Mouse (Mus musculus) megakaryocyte, embryonic 14.5 days (primary cell): Measurements from ENCODE around the gene Gnl3. TPM values are rescaled to one million over a fixed set of nuclear protein-coding genes. Genes with fewer than 3 reads are reported as not detected.

ENCODE experiments used
- H3K27me3 ChIP-seq: replicated peaks from 2 replicates; pipeline ENCODE3; 2012; ENCODE audit warnings: inconsistent platforms
- H3K36me3 ChIP-seq: replicated peaks from 2 replicates; pipeline ENCODE3; 2012; ENCODE audit warnings: low read length, inconsistent platforms, mixed read lengths
- H3K4me1 ChIP-seq: 2 replicates; pipeline ENCODE4 v1.6.1; 2012; ENCODE audit warnings: inconsistent platforms
- H3K4me3 ChIP-seq: replicated peaks from 2 replicates; pipeline ENCODE3; 2012; ENCODE audit warnings: moderate library complexity, mild to moderate bottlenecking, inconsistent platforms
- H3K9me3 ChIP-seq: 2 replicates; pipeline ENCODE4 v1.6.1; 2012; ENCODE audit warnings: inconsistent platforms
- FLI1 ChIP-seq: IDR thresholded peaks from 2 replicates; pipeline ENCODE4 v1.6.1; 2012; ENCODE audit warnings: low read length, inconsistent platforms, mixed read lengths
- GATA1 ChIP-seq: IDR thresholded peaks from 3 replicates; pipeline ENCODE4 v1.6.1; 2012; ENCODE audit warnings: mixed read lengths, low read length, inconsistent platforms, borderline replicate concordance
- polyA plus RNA-seq: library from polyadenylated mRNA; stranded (reverse); fragments of >175 nt; gene quantifications from 2 replicates; pipeline ENCODE4 v1.2.3, GENCODE M21; 2012; ENCODE audit warnings: low replicate concordance; ENCODE audit not compliant: insufficient read depth

The Gnl3 gene
- 8.2 TPM in 1 of 2 replicates, not detected in the other for polyA plus RNA-seq

DNA sequence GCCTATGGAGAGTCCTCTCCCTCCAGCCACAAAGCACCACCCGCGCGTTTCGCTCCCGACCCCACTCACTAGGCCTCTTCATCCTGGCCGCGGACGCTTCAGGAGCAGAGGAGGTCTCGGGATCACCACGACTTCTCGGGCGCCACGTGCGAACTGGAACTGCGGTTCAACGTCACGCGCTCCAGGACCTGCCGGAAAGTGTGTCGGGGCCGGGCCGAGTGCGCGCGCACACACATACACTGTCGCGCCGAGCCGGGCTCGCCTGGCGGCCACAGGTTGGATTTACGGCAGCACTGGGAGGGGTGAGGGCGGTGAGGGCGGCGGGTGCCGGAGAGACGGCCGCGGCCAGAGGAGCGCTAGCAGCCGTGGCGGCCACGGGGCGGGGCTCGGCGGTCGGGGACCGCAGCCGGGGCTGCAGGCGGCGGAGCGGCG, at the start of gene Gnl3, which contains the start of gene Pbrm1:
Gene Gnl3 (minus strand): TSS at position 293 of the 432 bp plus-strand sequence.
Gene Pbrm1 (plus strand): TSS at position 279 of the 432 bp plus-strand sequence.
- no peak for TF ChIP-seq GATA1
- no peak for TF ChIP-seq FLI1
- peaks cover 59% of the 10 kb centered on the region for H3K4me1 ChIP-seq
- peaks cover 58% of the 10 kb centered on the region for H3K36me3 ChIP-seq
- no peaks in the 10 kb centered on the region for H3K9me3 ChIP-seq
- H3K4me3 ChIP-seq, result peak within 1 kb of the TSS; percentile 97
- H3K27me3 ChIP-seq, result no peaks in the 10 kb centered on the region

GRCm38 (mm10) chr14:31062277-31062676, 43.3 kb upstream of the Gnl3 start:
- Histone ChIP-seq H3K36me3 (peaks cover 85% of the 10 kb centered on the region), H3K9me3 (no peaks in the 10 kb centered on the region), H3K27me3 (no peaks in the 10 kb centered on the region), H3K4me3 (no peak overlapping the region), H3K4me1 (peaks cover 37% of the 10 kb centered on the region)
- TF ChIP-seq GATA1 (no peak), FLI1 (no peak)

GRCm38 (mm10) chr14:31045817-31046216, 26.9 kb upstream of the Gnl3 start:
- Histone ChIP-seq H3K4me3 (no peak overlapping the region), H3K9me3 (no peaks in the 10 kb centered on the region), H3K27me3 (no peaks in the 10 kb centered on the region), H3K4me1 (peaks cover 6% of the 10 kb centered on the region; the same call in 1 of the 2 replicates), H3K36me3 (peaks cover 95% of the 10 kb centered on the region)
- no peak for TF ChIP-seq FLI1

DNA sequence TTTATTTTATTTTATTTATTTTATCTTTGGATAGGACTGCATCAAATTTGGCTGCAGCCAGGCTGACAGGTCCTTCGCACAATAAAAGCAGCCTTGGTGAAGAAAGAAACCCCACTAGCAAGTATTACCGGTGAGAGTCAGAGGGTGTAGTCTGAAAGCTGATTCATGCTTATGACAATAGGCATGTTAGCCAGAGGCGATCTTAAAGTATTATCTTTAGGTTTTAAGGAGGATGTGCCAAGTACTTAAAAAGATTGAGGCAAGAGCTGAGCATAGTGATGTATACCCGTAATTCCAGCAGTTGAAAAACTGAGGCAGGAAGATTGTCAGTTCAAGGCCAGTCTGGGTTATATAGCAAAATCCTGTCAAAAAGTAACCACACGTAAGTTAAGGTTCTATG, 26.3 kb upstream of the Gnl3 start:
- H3K4me3 ChIP-seq, result no peak overlapping the region
- TF ChIP-seq FLI1 (no peak), GATA1 (no peak)
- peaks cover 4% of the 10 kb centered on the region; the same call in 1 of the 2 replicates for H3K4me1 ChIP-seq
- no peaks in the 10 kb centered on the region for H3K27me3 ChIP-seq
- no peaks in the 10 kb centered on the region for H3K9me3 ChIP-seq
- peaks cover 95% of the 10 kb centered on the region for H3K36me3 ChIP-seq

DNA sequence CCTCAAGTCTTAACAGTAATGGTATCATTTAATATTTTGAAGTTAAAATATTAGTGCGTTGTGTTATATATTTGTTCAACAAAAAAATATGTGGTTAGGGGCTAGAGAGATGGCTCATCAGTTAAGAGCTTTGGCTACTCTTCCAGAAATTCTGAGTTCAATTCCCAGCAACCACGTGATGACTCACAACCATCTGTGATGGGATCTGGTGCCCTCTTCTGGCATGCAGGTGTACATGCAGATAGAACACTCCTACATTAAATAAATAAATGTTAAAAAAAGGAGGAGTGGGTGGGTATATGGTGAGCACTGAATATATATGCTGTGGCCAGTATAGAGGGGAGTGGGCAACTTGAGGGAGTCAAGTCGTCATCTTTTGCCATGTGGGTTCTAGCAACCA, 6.8 kb upstream of the Gnl3 start:
- no peak for TF ChIP-seq GATA1
- no peak for TF ChIP-seq FLI1
- Histone ChIP-seq H3K4me3 (no peak overlapping the region), H3K4me1 (peaks cover 32% of the 10 kb centered on the region), H3K36me3 (peaks cover 88% of the 10 kb centered on the region), H3K9me3 (no peaks in the 10 kb centered on the region), H3K27me3 (no peaks in the 10 kb centered on the region)

GRCm38 (mm10) chr14:31022579-31022978, 3.6 kb upstream of the Gnl3 start:
- no peaks in the 10 kb centered on the region for H3K9me3 ChIP-seq
- H3K4me1 ChIP-seq, result peaks cover 45% of the 10 kb centered on the region
- peaks cover 58% of the 10 kb centered on the region for H3K36me3 ChIP-seq
- TF ChIP-seq FLI1, result no peak
- H3K27me3 ChIP-seq, result no peaks in the 10 kb centered on the region
- H3K4me3 ChIP-seq, result no peak overlapping the region

DNA sequence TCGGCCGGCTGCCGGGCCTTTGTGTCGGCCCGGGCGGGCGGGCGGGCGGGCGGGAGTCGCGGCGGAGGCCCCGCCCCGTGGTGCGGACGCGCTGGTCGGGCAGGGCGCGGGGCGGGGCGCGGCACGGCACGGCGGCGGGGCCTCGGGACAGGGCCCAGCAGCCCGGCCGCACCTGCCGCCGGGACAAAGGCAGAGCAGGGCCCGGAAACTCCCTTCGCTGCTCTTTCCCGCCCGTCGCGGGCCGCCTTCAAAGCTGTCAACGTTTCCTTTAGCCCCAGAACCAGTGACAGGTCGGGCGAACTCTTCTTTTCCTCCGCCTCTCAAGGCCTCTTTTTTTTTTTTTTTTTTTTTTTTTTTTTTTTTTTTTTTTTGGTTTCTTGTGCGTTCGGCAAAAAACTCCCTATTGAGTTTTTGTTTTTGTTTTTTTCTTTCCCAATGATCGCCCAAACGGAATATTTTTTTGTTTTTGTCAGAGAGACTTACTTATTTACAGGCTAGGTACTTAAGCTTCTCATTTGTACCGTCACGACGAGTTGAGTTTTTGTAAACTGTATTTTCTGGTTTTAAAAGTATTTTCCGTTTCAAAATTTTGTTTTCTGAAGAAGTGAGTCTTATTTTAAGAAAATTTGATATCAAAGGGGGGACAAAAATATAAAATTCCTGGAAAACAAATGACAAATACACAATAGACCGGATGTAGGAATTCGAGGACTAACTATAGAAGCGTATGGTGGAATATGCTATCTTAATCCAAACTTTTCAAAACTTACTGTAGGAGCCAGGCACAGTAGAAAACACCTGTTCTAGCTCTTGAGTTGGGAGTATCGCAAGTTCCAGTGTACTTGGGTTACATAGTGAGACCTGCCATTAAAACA, 616 bp upstream of the Gnl3 start:
- no peaks in the 10 kb centered on the region for H3K27me3 ChIP-seq
- TF ChIP-seq GATA1 (no peak), FLI1 (no peak)
- H3K4me1 ChIP-seq, result peaks cover 64% of the 10 kb centered on the region
- peak overlapping the region; percentile 97 for H3K4me3 ChIP-seq
- no peaks in the 10 kb centered on the region for H3K9me3 ChIP-seq
- peaks cover 58% of the 10 kb centered on the region for H3K36me3 ChIP-seq

GRCm38 (mm10) chr14:31017854-31018253, 1.1 kb downstream of the Gnl3 start:
- peaks cover 49% of the 10 kb centered on the region for H3K4me1 ChIP-seq
- no peak for TF ChIP-seq GATA1
- no peak for TF ChIP-seq FLI1
- H3K9me3 ChIP-seq, result no peaks in the 10 kb centered on the region
- H3K27me3 ChIP-seq, result no peaks in the 10 kb centered on the region
- H3K36me3 ChIP-seq, result peaks cover 58% of the 10 kb centered on the region
- peak overlapping the region; percentile 97 for H3K4me3 ChIP-seq

GRCm38 (mm10) chr14:31016063-31016462, 2.9 kb downstream of the Gnl3 start:
- Histone ChIP-seq H3K36me3 (peaks cover 63% of the 10 kb centered on the region), H3K9me3 (no peaks in the 10 kb centered on the region), H3K4me3 (no peak overlapping the region), H3K27me3 (no peaks in the 10 kb centered on the region), H3K4me1 (peaks cover 36% of the 10 kb centered on the region)
- TF ChIP-seq GATA1, result no peak

DNA sequence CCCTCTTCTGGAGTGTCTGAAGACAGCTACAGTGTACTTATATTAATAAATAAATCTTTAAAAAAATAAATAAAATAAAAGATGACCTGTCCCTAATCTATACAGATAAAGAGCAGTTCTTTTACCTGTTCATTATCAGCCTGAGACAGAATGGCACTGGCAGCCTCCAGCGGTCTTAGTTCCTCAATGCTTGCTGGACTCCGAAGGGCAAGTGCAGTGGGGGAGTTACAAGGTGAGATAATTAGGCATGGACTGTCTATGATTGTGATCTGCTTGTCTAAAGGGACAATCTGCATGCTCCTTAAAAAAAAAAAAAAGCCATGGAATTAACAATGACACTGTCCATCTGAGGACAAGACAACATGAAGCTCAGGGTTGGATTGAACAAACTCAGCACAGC, 5.0 kb downstream of the Gnl3 start:
- no peaks in the 10 kb centered on the region for H3K9me3 ChIP-seq
- TF ChIP-seq GATA1 (no peak), FLI1 (no peak)
- H3K36me3 ChIP-seq, result peaks cover 84% of the 10 kb centered on the region
- H3K27me3 ChIP-seq, result no peaks in the 10 kb centered on the region
- peaks cover 28% of the 10 kb centered on the region for H3K4me1 ChIP-seq
- H3K4me3 ChIP-seq, result no peak overlapping the region

GRCm38 (mm10) chr14:31011588-31011987, 7.4 kb downstream of the Gnl3 start:
- peaks cover 96% of the 10 kb centered on the region for H3K36me3 ChIP-seq
- TF ChIP-seq FLI1 (no peak), GATA1 (no peak)
- H3K4me1 ChIP-seq, result peaks cover 21% of the 10 kb centered on the region
- H3K27me3 ChIP-seq, result no peaks in the 10 kb centered on the region
- H3K4me3 ChIP-seq, result no peak overlapping the region
- H3K9me3 ChIP-seq, result no peaks in the 10 kb centered on the region
